Mouse (Mus musculus) gastrocnemius, postnatal 25 days (tissue): ENCODE data around the gene Pnpla7. TPM values are rescaled to one million over a fixed set of nuclear protein-coding genes. Genes with fewer than 3 reads are reported as not detected.
"Not testable (repeated sequence)": the region's sequence is repeated elsewhere in the genome, so short reads cannot be mapped to it uniquely, and the experiment has no call there.

ENCODE experiments used
- DNase-seq: peaks from one replicate; pipeline ENCODE4 v3.0.0; 2022
- long read RNA-seq, 2 experiments: library from polyadenylated mRNA; stranded (forward); transcript quantifications; one replicate each; pipeline ENCODE4 v2.0.0; 2021
- total RNA-seq, 2 experiments: library from RNA; stranded (reverse); gene quantifications; 1 replicate in 1 of 2; 2 replicates in 1 of 2; pipeline ENCODE4 v1.2.3; 2021

Gene Pnpla7
- 10 to 100 TPM; 27.2 to 27.4 TPM for total RNA-seq
- long read RNA-seq, experiment 1, full-length matches to known transcripts: 8 of 179 reads
- long read RNA-seq, experiment 1, partial matches to known transcripts: 9 of 179 reads
- long read RNA-seq, experiment 1, other reads (novel, unspliced or antisense): 162 of 179 reads
- long read RNA-seq, experiment 2, full-length matches to known transcripts: 15 of 182 reads
- long read RNA-seq, experiment 2, partial matches to known transcripts: 11 of 182 reads
- long read RNA-seq, experiment 2, other reads (novel, unspliced or antisense): 156 of 182 reads

GRCm38 (mm10) chr2:24975704-24976297, at the start of gene Pnpla7:
Pnpla7 (plus strand) TSS chr2:24976033.
- DNase-seq: peak; percentile 87

GRCm38 (mm10) chr2:24926345-24926964, 49.4 kb upstream of the Pnpla7 start:
- DNase-seq: no peak

- DNase-seq: no peak
Observed at GRCm38 (mm10) chr2:24926965-24927358, 48.9 kb upstream of the Pnpla7 start.

GRCm38 (mm10) chr2:24927810-24928479, 47.9 kb upstream of the Pnpla7 start:
- peak; percentile 66 for DNase-seq

GRCm38 (mm10) chr2:24929119-24929518, 46.7 kb upstream of the Pnpla7 start:
- no peak for DNase-seq

GRCm38 (mm10) chr2:24929593-24929992, 46.2 kb upstream of the Pnpla7 start:
- no peak for DNase-seq

GRCm38 (mm10) chr2:24934441-24934963, 41.3 kb upstream of the Pnpla7 start:
- peak; percentile 32 for DNase-seq

GRCm38 (mm10) chr2:24935057-24935796, 40.6 kb upstream of the Pnpla7 start, which contains the start of gene Arrdc1:
Arrdc1 (minus strand) TSS chr2:24935252.
- peak; percentile 88 for DNase-seq

GRCm38 (mm10) chr2:24942092-24942491, 33.7 kb upstream of the Pnpla7 start:
- no peak for DNase-seq

- not testable (repeated sequence) for DNase-seq
Observed at GRCm38 (mm10) chr2:24944304-24944703, 31.5 kb upstream of the Pnpla7 start.

- peak; percentile 98 for DNase-seq
Observed at GRCm38 (mm10) chr2:24949421-24950188, 26.2 kb upstream of the Pnpla7 start, which contains the start of gene Zmynd19. Zmynd19 (plus strand) TSS chr2:24949792.

- no peak for DNase-seq
Observed at GRCm38 (mm10) chr2:24950189-24950535, 25.7 kb upstream of the Pnpla7 start.

GRCm38 (mm10) chr2:24952537-24953055, 23.2 kb upstream of the Pnpla7 start:
- DNase-seq: no peak

GRCm38 (mm10) chr2:24960910-24961309, 14.9 kb upstream of the Pnpla7 start:
- DNase-seq: no peak

GRCm38 (mm10) chr2:24962304-24963000, 13.4 kb upstream of the Pnpla7 start, which contains the start of gene Dph7:
Dph7 (plus strand) TSS chr2:24962400.
- DNase-seq: peak; percentile 66

GRCm38 (mm10) chr2:24970386-24970785, 5.4 kb upstream of the Pnpla7 start:
- no peak for DNase-seq

- DNase-seq: not testable (repeated sequence)
Observed at GRCm38 (mm10) chr2:24974452-24974851, 1.4 kb upstream of the Pnpla7 start.

GRCm38 (mm10) chr2:24974906-24975703, 728 bp upstream of the Pnpla7 start, which contains the start of gene Mrpl41:
Mrpl41 (minus strand) TSS chr2:24975098.
- peak; percentile 98 for DNase-seq

GRCm38 (mm10) chr2:24976960-24977359, 1.1 kb downstream of the Pnpla7 start:
- no peak for DNase-seq
